Mouse (Mus musculus) myocyte (in vitro differentiated cells): ENCODE measurements around the gene Haus8. TPM values are rescaled to one million over a fixed set of nuclear protein-coding genes. Genes with fewer than 3 reads are reported as not detected.
"Not testable (repeated sequence)": the region's sequence is repeated elsewhere in the genome, so short reads cannot be mapped to it uniquely, and the experiment has no call there.

Source experiments
- H3K27me3 ChIP-seq: one replicate; pipeline ENCODE4 v1.6.1; 2011; ENCODE audit not compliant: control insufficient read depth, insufficient read depth, insufficient read length
- H3K36me3 ChIP-seq: one replicate; pipeline ENCODE4 v1.6.1; 2011; ENCODE audit not compliant: control insufficient read depth, insufficient read depth
- H3K4me2 ChIP-seq: one replicate; pipeline ENCODE4 v1.6.1; 2011; ENCODE audit warnings: low read depth, control low read depth
- H3K4me3 ChIP-seq: one replicate; pipeline ENCODE4 v1.5.1; 2011; ENCODE audit warnings: mild to moderate bottlenecking, control low read depth, moderate library complexity
- H3K79me2 ChIP-seq: one replicate; pipeline ENCODE4 v1.6.1; 2011; ENCODE audit not compliant: control insufficient read depth, insufficient read depth
- H3ac ChIP-seq: one replicate; pipeline ENCODE4 v1.6.1; 2011; ENCODE audit not compliant: control insufficient read depth, insufficient read length
- CEBPB ChIP-seq: IDR thresholded peaks from 2 replicates; pipeline ENCODE4 v1.6.1; 2011; ENCODE audit warnings: mild to moderate bottlenecking, moderate library complexity; ENCODE audit not compliant: poor library complexity, insufficient read depth, severe bottlenecking
- E2F4 ChIP-seq: IDR thresholded peaks from one replicate; pipeline ENCODE4 v1.6.1; 2011; ENCODE audit warnings: mild to moderate bottlenecking, control low read depth, moderate library complexity; ENCODE audit not compliant: insufficient read depth
- MAX ChIP-seq: IDR thresholded peaks from one replicate; pipeline ENCODE4 v1.6.1; 2011; ENCODE audit warnings: low read depth, mild to moderate bottlenecking, control low read depth
- MYOD1 ChIP-seq, 3 experiments: IDR thresholded peaks; one replicate each; pipeline ENCODE4 v1.6.1; 2011; ENCODE audit warnings: control low read depth in 2 of 3, low read depth in 2 of 3, mild to moderate bottlenecking in 2 of 3, moderate library complexity in 1 of 3; ENCODE audit not compliant: insufficient read length in 2 of 3, control insufficient read depth in 1 of 3
- MYOG ChIP-seq, 3 experiments: IDR thresholded peaks; one replicate each; pipeline ENCODE4 v1.6.1; 2011; ENCODE audit warnings: control low read depth in 2 of 3, low read depth in 2 of 3, mild to moderate bottlenecking in 2 of 3; ENCODE audit not compliant: insufficient read length in 2 of 3, control insufficient read depth in 1 of 3, insufficient read depth in 1 of 3
- POLR2A ChIP-seq: IDR thresholded peaks from one replicate; pipeline ENCODE4 v1.6.1; 2011; ENCODE audit warnings: low read depth, mild to moderate bottlenecking, control low read depth, moderate library complexity; ENCODE audit not compliant: insufficient read length
- POLR2AphosphoS2 ChIP-seq: IDR thresholded peaks from one replicate; pipeline ENCODE4 v1.6.1; 2011; ENCODE audit warnings: low read depth, control low read depth; ENCODE audit not compliant: insufficient read length
- REST ChIP-seq: IDR thresholded peaks from one replicate; pipeline ENCODE4 v1.6.1; 2011; ENCODE audit warnings: mild to moderate bottlenecking, control low read depth, moderate library complexity; ENCODE audit not compliant: insufficient read depth, insufficient read length
- SRF ChIP-seq: IDR thresholded peaks from one replicate; pipeline ENCODE4 v1.6.1; 2011; ENCODE audit warnings: low read depth; ENCODE audit not compliant: control insufficient read depth, insufficient read length
- TCF12 ChIP-seq: IDR thresholded peaks from one replicate; pipeline ENCODE4 v1.6.1; 2011; ENCODE audit warnings: mild to moderate bottlenecking, control low read depth; ENCODE audit not compliant: poor library complexity, insufficient read depth, severe bottlenecking
- TCF3 ChIP-seq: IDR thresholded peaks from one replicate; pipeline ENCODE4 v1.6.1; 2011; ENCODE audit warnings: low read depth, control low read depth; ENCODE audit not compliant: insufficient read length
- USF1 ChIP-seq: IDR thresholded peaks from one replicate; pipeline ENCODE4 v1.6.1; 2011; ENCODE audit warnings: low read depth, mild to moderate bottlenecking, control low read depth, moderate library complexity
- polyA plus RNA-seq: library from polyadenylated mRNA; unstranded; fragments of >200 nt; fragmentation: generic; extraction: Trizol; gene quantifications from one replicate; pipeline ENCODE4 v1.2.1, GENCODE M21; 2012; ENCODE audit warnings: missing spikeins

Gene Haus8
- polyA plus RNA-seq, 1 experiment: 13.2 TPM

- peak in 2 of 3 experiments; percentile 53 to 69 for TF ChIP-seq MYOG (IDR thresholded peaks at IDR 0.05; ENCODE audit: control insufficient read depth in 1 of 3, insufficient read depth in 1 of 3, insufficient read length in 2 of 3, low read depth in 2 of 3)
- no peak for TF ChIP-seq CEBPB
- peak in 1 of 3 experiments; percentile 66 for TF ChIP-seq MYOD1 (IDR thresholded peaks at IDR 0.05; ENCODE audit: control insufficient read depth in 1 of 3, insufficient read length in 2 of 3, low read depth in 2 of 3)
- TF ChIP-seq POLR2A: no peak
- no peak for TF ChIP-seq USF1
- H3K36me3 ChIP-seq: no peaks in the 10 kb centered on the region
- peak overlapping the region; percentile 91 for H3K4me3 ChIP-seq
- H3K4me2 ChIP-seq: peak overlapping the region; percentile 88
- peaks cover 53% of the 10 kb centered on the region for H3K79me2 ChIP-seq
- H3K27me3 ChIP-seq: no peaks in the 10 kb centered on the region
- H3ac ChIP-seq: peak overlapping the region; percentile 42
Observed at GRCm38 (mm10) chr8:71273151-71273510, 397 bp upstream of the Haus8 start.

GRCm38 (mm10) chr8:71271630-71272029, 1.1 kb downstream of the Haus8 start:
- Histone ChIP-seq H3K4me2 (peak overlapping the region; percentile 87), H3K27me3 (no peaks in the 10 kb centered on the region), H3ac (no peak overlapping the region), H3K36me3 (no peaks in the 10 kb centered on the region), H3K79me2 (peaks cover 38% of the 10 kb centered on the region), H3K4me3 (peak overlapping the region; percentile 91)
- TF ChIP-seq MYOD1 (IDR thresholded peaks at IDR 0.05; ENCODE audit: control insufficient read depth in 1 of 3, insufficient read length in 2 of 3, low read depth in 2 of 3) (no peak), TCF3 (no peak), MAX (no peak), USF1 (no peak), MYOG (IDR thresholded peaks at IDR 0.05; ENCODE audit: control insufficient read depth in 1 of 3, insufficient read depth in 1 of 3, insufficient read length in 2 of 3, low read depth in 2 of 3) (no peak), SRF (no peak), CEBPB (no peak), TCF12 (no peak), POLR2A (no peak), REST (no peak), POLR2AphosphoS2 (no peak), E2F4 (no peak)

GRCm38 (mm10) chr8:71268286-71268685, 4.4 kb downstream of the Haus8 start:
- not testable (repeated sequence) for H3ac ChIP-seq, H3K79me2 ChIP-seq, H3K27me3 ChIP-seq, H3K4me3 ChIP-seq, H3K36me3 ChIP-seq, H3K4me2 ChIP-seq

GRCm38 (mm10) chr8:71267690-71268089, 5.0 kb downstream of the Haus8 start:
- Histone ChIP-seq H3K4me3 (no peak overlapping the region), H3K36me3 (no peaks in the 10 kb centered on the region), H3ac (no peak overlapping the region), H3K4me2 (no peak overlapping the region), H3K79me2 (peaks cover 4% of the 10 kb centered on the region), H3K27me3 (no peaks in the 10 kb centered on the region)
- TF ChIP-seq TCF12 (no peak), MYOG (IDR thresholded peaks at IDR 0.05; ENCODE audit: control insufficient read depth in 1 of 3, insufficient read depth in 1 of 3, insufficient read length in 2 of 3, low read depth in 2 of 3) (no peak), MYOD1 (IDR thresholded peaks at IDR 0.05; ENCODE audit: control insufficient read depth in 1 of 3, insufficient read length in 2 of 3, low read depth in 2 of 3) (no peak), E2F4 (no peak), MAX (no peak), REST (no peak), USF1 (no peak), CEBPB (no peak), TCF3 (no peak)

GRCm38 (mm10) chr8:71261234-71261633, 11.5 kb downstream of the Haus8 start:
- Histone ChIP-seq H3K4me3 (no peak overlapping the region), H3K4me2 (no peak overlapping the region), H3K79me2 (no peaks in the 10 kb centered on the region), H3K27me3 (no peaks in the 10 kb centered on the region), H3ac (no peak overlapping the region), H3K36me3 (no peaks in the 10 kb centered on the region)
- TF ChIP-seq CEBPB: no peak
- TF ChIP-seq MAX: no peak
- TF ChIP-seq SRF: no peak
- TF ChIP-seq POLR2A: no peak
- no peak for TF ChIP-seq POLR2AphosphoS2
- no peak for TF ChIP-seq USF1
- TF ChIP-seq E2F4: no peak
- no peak for TF ChIP-seq TCF3
- no peak for TF ChIP-seq TCF12
- TF ChIP-seq MYOD1 (IDR thresholded peaks at IDR 0.05; ENCODE audit: control insufficient read depth in 1 of 3, insufficient read length in 2 of 3, low read depth in 2 of 3): no peak
- TF ChIP-seq MYOG (IDR thresholded peaks at IDR 0.05; ENCODE audit: control insufficient read depth in 1 of 3, insufficient read depth in 1 of 3, insufficient read length in 2 of 3, low read depth in 2 of 3): no peak
- TF ChIP-seq REST: no peak
